Comparison of ENCODE assay signal across 23 mouse cellular contexts in genomic region chr9:117364610-117365009, GRCm38 (mm10).
DNase-seq lines count a peak whose midpoint lies in the region; ATAC-seq and TF ChIP-seq lines count a peak whose summit lies in the region.
"Had no signal": no experiment of that assay in that cellular context is flagged by ENCODE, and none has a peak within 500 bp of the region (broad histone marks: within the 10 kb centered on the region; RNA-seq: fewer than 3 reads in every experiment).

No protein-coding gene starts in this region.

- no peak overlapping the region for H3K27ac ChIP-seq in heart, embryonic 11.5 days (ENCODE audit: low read depth, low read length)
- H3K27ac ChIP-seq in kidney, embryonic 16.5 days (ENCODE audit: low read length), result no peak overlapping the region
- H3K27ac ChIP-seq in neural tube, embryonic 15.5 days (replicated peaks), result 0 out of 2 replicates have a peak overlapping the region, but pooled peaks have one; percentile 33
- H3K27ac ChIP-seq: embryonic facial prominence, embryonic 12.5 days; forebrain, embryonic 15.5 days; heart, embryonic 10.5 days; heart, embryonic 15.5 days; hindbrain, embryonic 14.5 days had no signal

- TF ChIP-seq POLR2A in brain, embryonic 14.5 days (IDR thresholded peaks at IDR 0.05; ENCODE audit: borderline replicate concordance, extremely low read depth, insufficient read depth, insufficient read length, poor library complexity, severe bottlenecking), result no peak

- H3K9ac ChIP-seq in heart, embryonic 11.5 days (ENCODE audit: low read depth, low read length), result no peak overlapping the region
- no peak overlapping the region for H3K9ac ChIP-seq in kidney, embryonic 16.5 days (replicated peaks; ENCODE audit: low read length)
- H3K9ac ChIP-seq in neural tube, embryonic 15.5 days (replicated peaks), result no peak overlapping the region
- H3K9ac ChIP-seq: embryonic facial prominence, embryonic 12.5 days; forebrain, embryonic 15.5 days; heart, embryonic 15.5 days; hindbrain, embryonic 14.5 days had no signal

- peak; percentile 49 for DNase-seq in heart, adult 11 months
- no peak for DNase-seq in kidney, postnatal 10 days
- DNase-seq in brain, embryonic 14.5 days (ENCODE audit: low read depth), result peak; percentile 32
- DNase-seq in left cerebral cortex, postnatal 10 days (ENCODE audit: extremely low spot score in 1 of 2, low spot score in 2 of 2), result no peak
- DNase-seq: adrenal gland, adult 8-10 months; adrenal gland, postnatal 36 days; B cell, adult 2 months; cerebellum, adult 11 months; cerebellum, adult 8-10 months; cerebellum, postnatal 25 days; gastrocnemius, postnatal 36 days; heart, adult 18-20 months; heart, postnatal 14 days had no signal

- H3K4me1 ChIP-seq in heart, embryonic 11.5 days (ENCODE audit: control insufficient read depth, insufficient read depth, low read length), result no peaks in the 10 kb centered on the region
- H3K4me1 ChIP-seq in kidney, embryonic 16.5 days (ENCODE audit: insufficient read depth, low read length), result peaks cover 10% of the 10 kb centered on the region
- H3K4me1 ChIP-seq in neural tube, embryonic 15.5 days, result peaks cover 12% of the 10 kb centered on the region
- H3K4me1 ChIP-seq: forebrain, embryonic 15.5 days; heart, embryonic 10.5 days; heart, embryonic 15.5 days had no signal

- WGBS in heart, embryonic 11.5 days (ENCODE audit: insufficient replicate concordance), result 60% methylated on average over 3 of the region's 3 CpGs
- 23% methylated on average over 3 of the region's 3 CpGs for WGBS in kidney, embryonic 16.5 days
- WGBS in neural tube, embryonic 15.5 days, result 10% methylated on average over 3 of the region's 3 CpGs

- intact Hi-C loops in left cerebral cortex, postnatal 10 days (cut with DNase I), result no loop called here

- ATAC-seq in heart, embryonic 11.5 days (replicated peaks; ENCODE audit: insufficient number of reproducible peaks, low FRiP score, low TSS enrichment), result no peak
- ATAC-seq in kidney, embryonic 16.5 days (ENCODE audit: low FRiP score, low TSS enrichment), result peak; percentile 85; the same call in 1 of the 2 replicates
- ATAC-seq in neural tube, embryonic 15.5 days (ENCODE audit: low FRiP score), result peak; percentile 66; the same call in 1 of the 2 replicates
- ATAC-seq: CD4-positive, CD25-positive, alpha-beta regulatory T cell, adult 4 months; forebrain, embryonic 15.5 days had no signal

- H3K4me3 ChIP-seq in heart, embryonic 11.5 days (ENCODE audit: low read depth, low read length), result no peak overlapping the region
- no peak overlapping the region for H3K4me3 ChIP-seq in kidney, embryonic 16.5 days (ENCODE audit: low read length)
- H3K4me3 ChIP-seq in neural tube, embryonic 15.5 days (replicated peaks), result no peak overlapping the region
- H3K4me3 ChIP-seq: embryonic facial prominence, embryonic 12.5 days; forebrain, embryonic 15.5 days; heart, embryonic 10.5 days; heart, embryonic 15.5 days had no signal

- no peaks in the 10 kb centered on the region for H3K27me3 ChIP-seq in heart, embryonic 11.5 days (ENCODE audit: control insufficient read depth, insufficient read depth, low read length)
- no peaks in the 10 kb centered on the region for H3K27me3 ChIP-seq in kidney, embryonic 16.5 days (ENCODE audit: insufficient read depth, low read length)
- no peaks in the 10 kb centered on the region for H3K27me3 ChIP-seq in neural tube, embryonic 15.5 days (replicated peaks)
- H3K27me3 ChIP-seq: embryonic facial prominence, embryonic 12.5 days; forebrain, embryonic 15.5 days; heart, embryonic 15.5 days had no signal

- no peak overlapping the region for H3K4me2 ChIP-seq in heart, embryonic 11.5 days
- no peak overlapping the region for H3K4me2 ChIP-seq in kidney, embryonic 16.5 days (replicated peaks; ENCODE audit: low read depth, low read length)
- no peak overlapping the region for H3K4me2 ChIP-seq in neural tube, embryonic 15.5 days
- H3K4me2 ChIP-seq: embryonic facial prominence, embryonic 12.5 days; forebrain, embryonic 15.5 days; heart, embryonic 15.5 days; hindbrain, embryonic 14.5 days had no signal

- no peaks in the 10 kb centered on the region for H3K36me3 ChIP-seq in heart, embryonic 11.5 days (ENCODE audit: control insufficient read depth, insufficient read depth, low read length)
- H3K36me3 ChIP-seq in kidney, embryonic 16.5 days (ENCODE audit: insufficient read depth, low read length), result no peaks in the 10 kb centered on the region
- H3K36me3 ChIP-seq in neural tube, embryonic 15.5 days, result no peaks in the 10 kb centered on the region
- H3K36me3 ChIP-seq: embryonic facial prominence, embryonic 12.5 days; forebrain, embryonic 15.5 days; G1E; heart, embryonic 10.5 days; heart, embryonic 15.5 days had no signal

- no peak for TF ChIP-seq CTCF in brain, embryonic 14.5 days (IDR thresholded peaks at IDR 0.05; ENCODE audit: borderline replicate concordance, extremely low read depth, insufficient read depth, insufficient read length)

- no peaks in the 10 kb centered on the region for H3K9me3 ChIP-seq in heart, embryonic 11.5 days (replicated peaks; ENCODE audit: control insufficient read depth, low read length)
- H3K9me3 ChIP-seq in kidney, embryonic 16.5 days (ENCODE audit: low read length), result no peaks in the 10 kb centered on the region
- H3K9me3 ChIP-seq in neural tube, embryonic 15.5 days (replicated peaks), result no peaks in the 10 kb centered on the region
- H3K9me3 ChIP-seq: embryonic facial prominence, embryonic 12.5 days; forebrain, embryonic 15.5 days; heart, embryonic 10.5 days; heart, embryonic 15.5 days had no signal

Comparison
In these comparisons a context has a peak if more than half of its experiments do, and no peak if none do; other contexts are left out.
1. DNase-seq: peak in heart, adult 11 months (single experiment) and brain, embryonic 14.5 days (single experiment); none in kidney, postnatal 10 days (single experiment) and left cerebral cortex, postnatal 10 days (0 of 2).